Mouse (Mus musculus) forelimb bud, embryonic 11.5 days (tissue): Measurements from ENCODE around the gene Zfp467.

Experiments used
- DNase-seq: peaks from one replicate; pipeline ENCODE4 v3.0.0-alpha.2; 2012; ENCODE audit warnings: low read depth, low spot score

Gene Zfp467

GRCm38 (mm10) chr6:48411193-48412092 lies 34.2 kb downstream of the Zfp467 start:
- no peak for DNase-seq

DNA sequence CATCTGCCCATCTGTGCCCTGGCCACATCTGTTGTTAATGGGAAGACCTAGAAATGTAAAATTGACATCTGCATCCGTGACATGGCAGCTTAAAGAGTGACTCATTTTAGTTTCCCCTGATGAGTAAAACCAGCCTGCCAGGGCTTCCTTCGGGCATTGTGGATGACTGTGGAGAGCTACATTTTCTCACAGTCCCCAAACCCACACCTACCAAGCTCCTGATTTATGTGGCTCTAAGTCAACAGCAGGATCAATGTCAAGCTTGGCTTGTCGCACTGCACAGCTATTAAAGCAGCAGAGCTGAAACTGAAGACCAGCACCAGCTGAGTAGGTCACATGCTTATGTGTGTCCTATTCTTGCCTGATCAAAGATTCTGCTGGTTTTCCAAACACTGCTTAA lies 35.1 kb downstream of the Zfp467 start:
- no peak for DNase-seq

GRCm38 (mm10) chr6:48409726-48410343 lies 35.8 kb downstream of the Zfp467 start:
- DNase-seq = no peak

GRCm38 (mm10) chr6:48404071-48404470 lies 41.6 kb downstream of the Zfp467 start:
- DNase-seq = no peak

- no peak for DNase-seq
These were observed 45.7 kb downstream of the Zfp467 start for GRCm38 (mm10) chr6:48399906-48400305.

GRCm38 (mm10) chr6:48397336-48397735 lies 48.3 kb downstream of the Zfp467 start:
- no peak for DNase-seq

GRCm38 (mm10) chr6:48396686-48397085 lies 48.9 kb downstream of the Zfp467 start:
- no peak for DNase-seq

- no peak for DNase-seq
These were observed 49.5 kb downstream of the Zfp467 start for GRCm38 (mm10) chr6:48396008-48396595.

- peak; percentile 87 for DNase-seq
These were observed 50.3 kb downstream of the Zfp467 start, which contains the start of gene Krba1 for GRCm38 (mm10) chr6:48395105-48396007. Gene Krba1, plus strand, starts transcription at chr6:48395586.

DNA sequence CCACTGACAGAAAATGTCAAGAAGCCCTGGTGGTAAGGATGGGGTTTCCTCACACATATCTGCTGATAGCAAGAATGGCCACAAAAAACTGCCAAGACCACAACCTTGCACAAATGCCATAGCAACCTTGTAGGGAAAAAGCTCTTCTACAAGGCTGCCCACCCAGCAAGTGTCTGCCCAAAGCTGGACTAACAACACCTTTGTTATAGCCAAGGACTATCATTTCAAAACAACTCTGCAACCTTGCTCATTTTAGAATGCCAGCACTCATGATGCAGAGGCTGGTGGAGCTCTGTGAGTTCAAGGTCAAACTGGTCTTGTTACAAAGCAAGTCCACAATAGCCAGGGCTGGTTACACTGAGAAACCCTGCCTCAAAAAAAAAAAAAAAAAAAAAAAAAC lies 51.8 kb downstream of the Zfp467 start:
- DNase-seq = no peak

DNA sequence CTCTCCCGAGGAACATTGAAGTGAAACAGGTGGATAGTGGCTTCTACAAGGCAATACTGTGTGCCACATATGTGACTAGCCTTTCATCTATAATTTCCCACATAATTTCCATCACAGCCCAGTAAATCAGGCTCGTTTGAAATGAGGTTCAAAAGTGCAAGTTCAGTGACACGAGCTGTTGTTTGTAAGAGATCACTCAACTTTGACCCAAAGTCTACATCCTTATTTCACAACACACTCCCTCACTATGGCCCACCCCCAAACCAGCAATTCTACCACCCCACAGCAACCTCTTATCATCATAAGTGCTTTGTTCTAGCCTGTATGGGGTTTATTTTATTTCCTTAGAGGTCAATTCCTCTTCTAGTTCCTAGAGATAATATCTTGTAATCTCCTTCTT lies 57.4 kb downstream of the Zfp467 start:
- no peak for DNase-seq
